Mouse (Mus musculus): ENCODE measurements around the gene Pdcd5.

The Pdcd5 gene

GRCm38 (mm10) chr7:35646317-35647081 is 822 bp downstream of the Pdcd5 start:
- peak in 1 of 2 experiments; percentile 50 for DNase-seq (ENCODE audit: low spot score in 2 of 2)

- DNase-seq (ENCODE audit: low spot score in 2 of 2), result no peak
Measured at GRCm38 (mm10) chr7:35640072-35640471, 7.2 kb downstream of the Pdcd5 start.

- no peak for DNase-seq (ENCODE audit: low spot score in 2 of 2)
Measured at GRCm38 (mm10) chr7:35636874-35637273, 10.4 kb downstream of the Pdcd5 start.

- peak in 1 of 2 experiments; percentile 64 for DNase-seq (ENCODE audit: low spot score in 2 of 2)
Measured at GRCm38 (mm10) chr7:35636229-35636628, 11.1 kb downstream of the Pdcd5 start.

- DNase-seq (ENCODE audit: low spot score in 2 of 2), result no peak
Measured at GRCm38 (mm10) chr7:35628496-35628895, 18.8 kb downstream of the Pdcd5 start.

GRCm38 (mm10) chr7:35627371-35627770 is 19.9 kb downstream of the Pdcd5 start:
- DNase-seq (ENCODE audit: low spot score in 2 of 2), result no peak

GRCm38 (mm10) chr7:35626038-35626437 is 21.3 kb downstream of the Pdcd5 start:
- no peak for DNase-seq (ENCODE audit: low spot score in 2 of 2)

- no peak for DNase-seq (ENCODE audit: low spot score in 2 of 2)
Measured at GRCm38 (mm10) chr7:35622626-35623025, 24.7 kb downstream of the Pdcd5 start.

GRCm38 (mm10) chr7:35617513-35617912 is 29.8 kb downstream of the Pdcd5 start:
- DNase-seq (ENCODE audit: low spot score in 2 of 2), result no peak

- no peak for DNase-seq (ENCODE audit: low spot score in 2 of 2)
Measured at GRCm38 (mm10) chr7:35609245-35609644, 38.1 kb downstream of the Pdcd5 start.

- DNase-seq (ENCODE audit: low spot score in 2 of 2), result no peak
Measured at GRCm38 (mm10) chr7:35606816-35607215, 40.5 kb downstream of the Pdcd5 start.

GRCm38 (mm10) chr7:35602766-35603165 is 44.6 kb downstream of the Pdcd5 start:
- no peak for DNase-seq (ENCODE audit: low spot score in 2 of 2)

GRCm38 (mm10) chr7:35601106-35601505 is 46.2 kb downstream of the Pdcd5 start:
- no peak for DNase-seq (ENCODE audit: low spot score in 2 of 2)

- no peak for DNase-seq (ENCODE audit: low spot score in 2 of 2)
Measured at GRCm38 (mm10) chr7:35600031-35600430, 47.3 kb downstream of the Pdcd5 start.

GRCm38 (mm10) chr7:35599492-35599891 is 47.8 kb downstream of the Pdcd5 start:
- no peak for DNase-seq (ENCODE audit: low spot score in 2 of 2)

- no peak for DNase-seq (ENCODE audit: low spot score in 2 of 2)
Measured at GRCm38 (mm10) chr7:35594311-35594710, 53.0 kb downstream of the Pdcd5 start.
